Mouse (Mus musculus): ENCODE results near the gene Gm11985.

DNA sequence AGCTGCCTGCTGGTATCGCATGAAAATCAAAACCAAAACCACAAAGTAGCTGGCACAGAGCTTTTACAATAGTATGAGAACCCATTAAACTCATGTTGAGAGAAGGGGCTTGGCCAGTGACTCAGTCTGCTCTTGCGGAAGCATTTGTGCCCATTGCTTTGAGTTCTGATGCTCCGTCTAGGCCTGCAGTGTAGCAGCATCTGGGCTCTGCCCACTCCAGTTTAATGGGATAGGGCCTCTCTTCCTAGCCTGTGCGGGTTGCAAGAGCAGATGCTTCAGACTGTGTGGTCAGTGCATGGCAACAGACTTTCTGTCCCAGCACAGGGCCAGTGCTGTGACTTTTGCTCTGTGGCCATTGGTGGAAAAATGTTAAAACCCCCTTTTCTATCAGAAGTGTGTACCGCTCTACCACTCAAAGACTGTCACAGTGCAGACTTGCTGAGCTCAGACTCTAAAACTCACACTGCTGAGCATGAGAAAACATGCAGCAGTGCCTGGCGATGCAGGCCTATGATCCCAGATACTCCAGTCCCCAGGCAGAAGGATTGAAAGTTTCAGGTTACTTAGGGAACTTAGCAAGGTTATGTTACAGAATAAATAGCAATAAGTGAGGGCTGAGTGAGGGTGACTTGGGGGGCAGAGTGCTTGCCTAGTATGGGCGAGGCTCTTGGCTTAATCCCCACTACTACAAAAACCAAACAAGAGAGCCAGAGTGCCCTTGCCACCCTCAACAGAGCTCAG lies 38.6 kb upstream of the Gm11985 start:
- TF ChIP-seq CTCF (IDR thresholded peaks at IDR 0.05; ENCODE audit: extremely low read depth, insufficient read length, insufficient replicate concordance, low read depth, low read length), result no peak
- no peak for TF ChIP-seq POLR2A (IDR thresholded peaks at IDR 0.05; ENCODE audit: low read depth, low read length)

Measured in small intestine, adult 2 months (tissue).